Mouse (Mus musculus) myocyte (in vitro differentiated cells): Measurements from ENCODE around the gene Itga8.

ENCODE experiments used
- POLR2A ChIP-seq: IDR thresholded peaks from one replicate; pipeline ENCODE4 v1.6.1; 2011; ENCODE audit warnings: low read depth, mild to moderate bottlenecking, control low read depth, moderate library complexity; ENCODE audit not compliant: insufficient read length
- POLR2AphosphoS2 ChIP-seq: IDR thresholded peaks from one replicate; pipeline ENCODE4 v1.6.1; 2011; ENCODE audit warnings: low read depth, control low read depth; ENCODE audit not compliant: insufficient read length

DNA sequence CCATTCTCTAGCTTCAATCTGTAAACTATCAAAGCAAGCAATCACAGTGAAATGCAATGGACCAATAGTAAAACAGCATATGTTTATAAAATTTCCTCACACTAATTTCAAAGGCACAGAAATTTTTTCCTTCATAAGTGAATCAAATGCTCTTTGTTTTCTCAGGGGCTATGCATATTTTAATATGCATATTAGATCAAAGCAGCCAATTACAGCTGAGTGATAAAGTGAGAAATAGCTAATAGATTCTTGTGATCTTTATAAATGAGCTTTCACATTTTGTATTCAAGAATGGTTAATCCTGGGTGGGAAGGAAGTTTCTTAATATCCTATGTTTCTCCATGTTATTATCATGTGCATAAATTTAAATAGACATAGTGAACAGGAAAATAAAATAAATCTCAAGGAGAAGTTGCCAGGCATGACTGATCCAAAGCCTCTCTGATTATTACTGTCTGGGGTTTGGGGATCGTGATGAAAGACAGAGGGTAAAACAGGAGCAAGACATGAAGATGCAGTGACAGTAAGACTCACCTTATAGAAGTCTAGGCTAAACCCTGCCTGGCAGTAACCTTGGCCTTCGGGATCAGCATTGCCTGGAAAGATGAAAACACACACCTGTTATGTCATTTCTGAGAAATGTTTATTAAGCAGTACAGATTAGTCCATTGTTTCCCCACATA lies 44.9 kb downstream of the Itga8 start:
- TF ChIP-seq POLR2AphosphoS2, result no peak
- no peak for TF ChIP-seq POLR2A
